Mouse (Mus musculus) kidney, postnatal 10 days (tissue): Measurements from ENCODE around the gene Per1.

ENCODE experiments used
- DNase-seq: peaks from one replicate; pipeline ENCODE4 v3.0.0; 2021; ENCODE audit warnings: mixed read lengths

Per1 gene

DNA sequence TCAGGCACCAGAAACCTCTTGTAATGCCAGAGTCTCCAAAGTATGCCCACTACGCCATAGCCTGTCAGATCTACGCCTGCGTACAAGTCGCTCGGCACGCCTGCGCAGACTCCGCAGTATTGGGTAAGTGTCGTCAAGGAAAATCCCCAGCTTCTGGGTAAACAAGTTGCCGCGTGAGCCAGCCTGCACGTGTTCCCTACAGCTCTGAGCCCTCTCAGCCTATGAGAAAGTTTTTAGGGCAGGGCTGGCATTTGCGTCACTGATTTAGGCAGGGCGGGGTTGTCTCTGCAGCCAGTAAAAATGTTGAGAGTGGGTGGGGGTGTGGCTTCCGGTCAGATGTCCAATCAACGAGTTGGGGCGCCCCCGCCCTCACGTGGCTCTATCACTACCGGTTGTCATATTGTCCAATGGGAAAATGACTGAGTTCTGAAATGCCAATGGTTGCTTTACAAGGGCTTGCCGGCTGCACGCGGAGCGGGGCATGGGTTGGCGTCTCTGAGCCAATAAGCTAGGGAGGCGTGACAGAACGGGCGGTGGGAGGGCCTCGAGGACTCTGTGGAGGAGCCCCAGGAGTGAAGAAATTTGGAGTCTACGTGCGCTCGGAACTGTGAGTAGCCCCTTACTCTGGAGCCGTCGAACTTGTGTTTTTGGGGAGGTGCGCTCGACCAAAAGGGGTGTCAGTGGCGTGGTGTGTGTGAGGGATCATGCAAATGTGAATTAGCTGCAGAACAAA lies at the start of gene Per1:
TSS of gene Per1 (plus strand) at position 521 of the 733 bp plus-strand sequence.
- DNase-seq = peak; percentile 99

DNA sequence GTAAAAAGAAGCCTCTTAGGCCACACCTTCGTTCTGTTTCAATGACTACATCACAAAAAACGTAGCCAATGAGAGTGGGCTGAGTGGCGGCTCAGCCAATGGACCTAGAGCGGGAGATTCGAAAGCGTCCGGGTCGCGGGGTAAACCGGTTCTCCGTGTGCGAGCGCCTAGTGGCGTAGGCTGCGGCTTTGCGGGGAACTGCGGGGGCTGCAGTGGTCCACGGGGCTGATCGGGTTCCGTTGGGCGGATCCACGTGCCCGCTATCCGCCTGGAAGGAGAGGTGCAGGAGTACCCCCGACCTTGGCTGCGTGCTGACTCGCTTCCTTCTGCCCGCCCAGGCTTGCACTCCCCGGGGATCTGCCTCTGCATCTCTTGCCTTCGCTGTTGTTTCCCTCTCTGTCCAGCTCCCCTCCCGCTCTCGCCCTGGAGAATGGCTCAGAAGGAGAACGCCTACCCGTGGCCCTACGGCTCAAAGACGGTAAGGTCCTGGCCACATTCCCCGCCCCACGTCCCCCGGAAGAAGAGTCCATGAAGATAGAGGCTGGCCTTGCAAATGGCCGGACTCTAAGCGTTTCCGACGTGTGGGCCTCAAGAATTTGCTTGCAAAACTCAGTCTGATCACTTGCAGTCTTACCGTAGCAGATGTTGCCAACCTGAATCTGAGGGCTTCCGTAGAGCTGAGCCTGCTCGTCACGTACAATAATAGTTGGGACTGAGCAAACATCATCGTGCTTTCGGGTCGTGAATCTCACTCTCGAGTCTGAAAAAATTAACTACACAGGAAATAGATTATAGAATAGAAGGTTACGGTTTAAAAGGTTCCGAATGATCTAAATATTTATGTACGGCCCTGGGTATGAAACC lies 49.3 kb upstream of the Per1 start, which contains the start of gene Aurkb:
TSS of gene Aurkb (plus strand) at position 117 of the 864 bp plus-strand sequence.
- DNase-seq = peak; percentile 93

GRCm38 (mm10) chr11:69046395-69046774 lies 48.6 kb upstream of the Per1 start:
- no peak for DNase-seq

DNA sequence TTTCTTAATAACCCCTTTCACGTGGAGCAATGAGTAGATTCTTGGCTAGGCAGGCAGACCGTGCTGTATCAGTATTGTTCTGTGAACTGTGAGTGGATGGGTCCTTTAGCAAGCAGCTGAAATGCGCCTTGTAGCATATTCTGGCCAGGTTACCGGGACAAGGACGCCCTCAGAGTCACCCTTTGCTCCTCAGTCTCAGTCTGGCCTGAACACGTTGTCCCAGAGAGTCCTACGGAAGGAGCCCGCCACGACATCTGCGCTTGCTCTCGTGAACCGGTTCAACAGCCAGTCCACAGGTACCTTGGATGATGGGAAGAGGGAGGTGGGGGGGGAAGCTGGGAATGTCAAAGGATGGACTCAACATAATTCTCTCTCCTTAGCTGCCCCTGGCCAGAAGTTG lies 47.4 kb upstream of the Per1 start:
- no peak for DNase-seq

DNA sequence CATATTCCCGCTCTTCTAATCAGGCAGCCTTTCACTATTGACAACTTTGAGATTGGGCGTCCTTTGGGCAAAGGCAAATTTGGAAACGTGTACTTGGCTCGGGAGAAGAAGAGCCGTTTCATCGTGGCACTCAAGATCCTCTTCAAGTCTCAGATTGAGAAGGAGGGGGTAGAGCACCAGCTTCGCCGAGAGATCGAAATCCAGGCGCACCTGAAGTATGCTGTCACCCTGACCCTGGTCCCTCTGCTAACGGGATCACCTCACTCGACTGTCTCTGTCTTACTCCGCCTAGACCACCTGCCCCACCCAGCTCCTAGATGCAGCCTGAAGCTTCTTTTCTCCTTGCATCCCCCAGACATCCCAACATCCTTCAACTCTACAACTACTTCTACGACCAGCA lies 46.9 kb upstream of the Per1 start:
- no peak for DNase-seq

- DNase-seq = no peak
Measured at GRCm38 (mm10) chr11:69050748-69051147, 44.3 kb upstream of the Per1 start.

GRCm38 (mm10) chr11:69051771-69052170 lies 43.2 kb upstream of the Per1 start:
- no peak for DNase-seq

DNA sequence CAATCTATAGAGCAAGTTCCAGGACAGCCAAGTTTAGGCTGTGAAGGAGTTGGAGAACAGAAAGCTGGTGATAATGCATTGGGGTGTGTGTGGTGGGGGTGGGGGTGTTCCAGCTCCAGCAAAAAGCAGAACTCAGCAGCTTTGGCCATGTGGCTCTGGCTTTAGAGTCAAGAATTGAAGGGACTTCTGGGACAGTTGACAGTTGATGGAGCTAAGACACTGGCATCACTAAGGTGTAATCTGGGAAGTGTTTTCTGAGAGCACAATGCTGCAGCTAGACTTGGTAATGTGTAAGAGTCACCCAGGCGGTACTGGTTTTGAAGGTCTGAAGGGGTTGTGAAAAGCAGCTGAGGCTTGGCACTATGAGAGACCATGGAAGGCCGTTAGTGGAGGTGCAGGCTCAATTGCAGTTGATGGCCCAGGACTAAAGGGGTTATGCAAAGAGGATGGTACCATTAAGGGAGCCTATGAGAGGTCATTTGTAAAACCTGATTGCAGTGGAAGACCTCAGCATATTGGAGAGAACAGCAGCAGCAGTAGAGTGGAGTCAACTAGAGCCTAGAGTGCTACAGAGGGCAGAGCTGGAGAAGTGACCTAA lies 42.1 kb upstream of the Per1 start:
- DNase-seq = no peak

GRCm38 (mm10) chr11:69053848-69054247 lies 41.2 kb upstream of the Per1 start:
- no peak for DNase-seq

DNA sequence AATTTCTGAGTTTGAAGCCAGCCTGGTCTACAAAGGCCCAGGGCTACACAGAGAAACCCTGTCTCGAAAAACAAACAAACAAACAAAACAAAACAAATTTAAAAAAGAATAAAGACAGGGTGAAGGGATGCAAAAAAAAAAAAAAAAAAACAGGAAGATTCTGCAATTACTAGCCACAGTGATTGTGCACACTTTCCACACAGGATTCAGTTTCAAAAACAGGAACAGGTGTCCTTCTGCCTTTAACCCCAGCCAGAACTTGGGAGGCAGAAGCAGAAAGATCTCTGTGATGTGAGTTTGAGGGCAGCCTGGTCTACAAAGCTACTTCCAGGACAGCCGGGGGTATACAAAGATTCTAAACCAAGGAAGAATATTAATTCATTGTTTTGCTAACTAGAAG lies 36.8 kb upstream of the Per1 start:
- DNase-seq = no peak

DNA sequence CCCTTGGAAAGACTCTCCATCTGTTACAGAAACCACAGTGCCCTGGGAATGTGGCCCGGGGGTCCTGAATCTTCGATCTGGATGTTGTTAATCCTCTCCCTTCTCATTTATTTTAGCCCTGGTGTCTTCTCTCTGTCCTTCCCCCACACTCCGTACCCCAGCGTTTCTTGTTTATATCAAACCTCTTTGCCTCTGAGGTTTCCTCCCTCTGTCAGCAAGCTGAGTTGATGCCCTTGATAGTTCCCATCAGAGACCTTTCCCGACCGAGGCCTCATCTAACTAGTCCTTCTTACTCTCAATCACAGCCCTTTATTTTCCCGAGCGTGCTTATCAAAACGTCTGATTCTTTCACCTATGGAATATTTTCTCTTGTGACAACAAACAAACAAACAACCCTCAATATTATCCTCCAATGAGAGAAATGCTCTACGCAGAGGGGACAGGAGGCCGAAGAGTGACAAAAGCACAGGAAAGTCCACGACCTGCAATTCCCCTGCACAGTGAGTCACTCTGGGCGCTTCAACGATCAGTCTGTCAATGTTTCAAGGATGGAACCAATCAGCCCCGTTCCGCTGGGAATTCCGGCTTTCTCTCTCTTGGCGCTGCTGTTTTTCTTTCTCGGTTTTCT lies 36.2 kb upstream of the Per1 start:
- DNase-seq = no peak

DNA sequence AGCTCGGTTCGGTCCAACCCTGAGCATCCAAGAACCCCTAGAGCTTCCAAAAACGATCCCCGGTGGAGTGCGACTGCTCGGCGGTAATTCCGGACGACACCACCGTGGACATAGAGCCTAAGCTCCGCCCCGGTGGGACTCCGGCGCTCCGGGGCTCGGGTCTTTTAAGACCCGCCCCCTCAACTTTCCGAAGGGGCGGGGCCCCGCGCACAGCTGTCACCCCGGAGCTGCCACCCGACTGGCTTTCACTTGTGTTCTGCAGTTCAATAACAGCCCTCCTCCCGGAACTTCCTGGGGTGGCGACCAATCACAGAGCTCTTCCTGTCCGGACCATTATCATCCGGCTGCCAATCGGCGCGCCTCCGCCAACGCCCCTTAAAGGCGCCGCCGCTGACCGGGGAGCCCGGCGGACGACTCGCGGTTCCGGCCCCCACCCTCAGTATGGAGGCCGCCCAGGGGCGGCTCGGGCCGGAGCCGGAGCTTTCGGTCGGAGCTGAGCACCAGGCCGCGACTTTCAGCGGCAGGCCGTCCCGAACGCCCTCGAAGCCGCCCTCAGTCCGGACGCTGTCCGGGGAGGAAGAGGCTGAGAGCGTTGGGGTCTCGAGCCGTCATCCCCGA lies 35.6 kb upstream of the Per1 start, which contains the start of gene Borcs6:
TSS of gene Borcs6 (plus strand) at position 361 of the 618 bp plus-strand sequence.
- peak; percentile 96 for DNase-seq

DNA sequence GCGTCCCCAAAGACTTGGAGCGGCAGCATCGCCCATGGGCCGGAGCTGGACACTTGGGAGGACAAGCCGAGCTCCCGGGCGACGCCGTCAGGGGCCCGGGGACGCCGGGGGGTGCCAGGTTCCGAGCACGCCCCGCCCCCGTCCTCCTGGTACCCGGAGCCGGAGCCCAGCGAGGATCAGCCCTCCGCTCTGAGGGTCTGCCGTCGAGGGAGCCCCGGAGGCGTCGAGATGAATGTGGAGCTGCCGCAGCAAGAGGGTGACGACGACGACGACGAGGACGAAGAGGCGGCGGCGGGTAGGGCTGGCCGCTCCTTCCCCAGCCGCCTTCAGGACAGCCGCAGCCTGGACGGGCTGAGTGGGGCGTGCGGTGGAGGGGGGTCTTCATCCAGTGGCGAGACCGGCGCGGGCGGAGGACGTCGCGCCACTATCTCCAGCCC lies 35.0 kb upstream of the Per1 start:
- DNase-seq = peak; percentile 78

DNA sequence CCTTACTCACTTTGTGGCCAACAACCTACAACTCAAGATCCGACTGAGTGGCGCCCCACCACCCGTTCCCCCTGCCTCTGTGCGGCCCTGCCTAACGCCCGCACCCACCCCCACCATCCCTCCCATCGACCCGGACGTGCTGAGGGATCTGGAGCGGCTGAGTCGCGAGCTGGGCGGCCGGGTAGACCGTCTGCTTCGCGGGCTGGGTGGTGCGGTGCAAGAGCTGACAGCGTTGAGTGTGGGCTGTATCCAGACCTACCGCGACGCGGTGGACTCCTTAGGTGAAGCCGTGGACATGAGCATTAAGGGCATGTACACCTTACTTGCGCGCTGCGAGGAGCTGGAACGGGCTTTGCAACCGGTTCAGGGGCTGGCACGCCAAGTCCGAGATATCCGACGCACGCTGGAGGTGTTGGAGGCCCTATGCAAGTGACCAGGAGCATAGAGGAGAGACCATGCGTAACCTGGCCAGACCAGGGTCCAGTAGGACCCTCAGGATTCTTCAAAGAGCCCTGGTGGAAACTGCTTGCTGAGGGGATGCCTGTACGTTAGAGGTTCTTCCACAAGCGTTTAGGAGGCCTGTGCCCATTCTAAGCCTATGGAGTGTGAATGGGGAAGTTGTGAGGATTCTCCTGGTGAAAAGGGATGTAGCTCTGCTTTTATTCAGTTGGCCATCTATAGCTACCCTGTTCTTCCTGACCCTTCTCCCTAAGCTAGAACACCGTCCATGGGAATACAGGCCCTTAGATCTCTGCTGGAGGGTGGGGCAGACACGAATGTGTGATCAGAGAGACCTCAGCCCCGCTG lies 34.4 kb upstream of the Per1 start:
- peak; percentile 66 for DNase-seq

- DNase-seq = no peak
Measured at GRCm38 (mm10) chr11:69061255-69061912, 33.6 kb upstream of the Per1 start.

- peak; percentile 85 for DNase-seq
Measured at GRCm38 (mm10) chr11:69062194-69062760, 32.7 kb upstream of the Per1 start.

- DNase-seq = peak; percentile 96
Measured at GRCm38 (mm10) chr11:69062761-69063224, 32.2 kb upstream of the Per1 start.

GRCm38 (mm10) chr11:69063413-69064201 lies 31.4 kb upstream of the Per1 start:
- peak; percentile 92 for DNase-seq

DNA sequence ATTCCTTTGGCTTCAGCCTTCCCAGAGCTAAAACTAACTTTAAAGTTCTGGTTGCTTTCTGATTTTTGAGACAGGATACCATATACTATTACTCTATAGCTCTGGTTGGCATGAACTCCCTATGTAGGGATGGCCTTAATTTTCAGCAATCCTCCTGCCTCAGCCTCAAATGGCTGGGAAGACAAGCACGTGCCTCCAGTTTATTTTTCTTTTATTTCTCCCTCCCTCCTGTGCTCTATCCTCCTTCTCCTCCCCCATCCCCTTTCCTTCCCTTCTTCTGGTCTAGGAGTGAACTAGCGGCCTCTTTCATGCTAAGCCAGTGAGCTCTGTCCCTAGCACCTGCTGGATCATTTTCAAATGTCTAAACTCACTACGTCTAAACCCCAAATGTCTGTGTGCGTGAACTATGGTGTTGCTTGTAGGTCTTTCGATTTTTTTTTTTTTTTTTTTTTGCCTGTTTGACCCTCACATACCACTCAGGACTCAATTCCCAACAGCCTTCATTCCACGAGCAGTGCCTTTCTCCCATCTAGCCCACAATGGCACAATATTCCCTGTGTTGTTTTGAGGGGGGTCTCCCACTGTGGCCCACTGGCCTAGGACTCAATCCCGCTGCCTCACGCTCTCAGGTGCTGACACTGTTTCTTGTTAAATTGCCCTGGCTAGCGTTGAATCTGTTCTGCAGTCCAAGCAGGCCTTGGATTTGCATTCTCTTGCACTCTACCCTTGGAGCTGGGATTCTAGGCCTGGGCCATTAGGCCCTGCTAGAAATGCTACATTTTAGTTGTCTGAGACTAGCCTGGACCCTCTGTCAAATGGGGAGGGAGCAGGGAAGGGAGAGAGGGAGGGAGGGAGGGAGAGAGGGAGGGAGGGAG lies 30.5 kb upstream of the Per1 start:
- DNase-seq = no peak
